In genomic region chr16:52450245-52451100, GRCm38 (mm10) we compare ENCODE assay signal across 7 mouse cellular contexts. TPM values are rescaled to one million over a fixed set of nuclear protein-coding genes. Genes with fewer than 3 reads are reported as not detected.
DNase-seq lines count a peak whose midpoint lies in the region; ATAC-seq and TF ChIP-seq lines count a peak whose summit lies in the region.

No protein-coding gene starts in this region.

- H3K9me3 ChIP-seq in forebrain, postnatal 0 days (ENCODE audit: low read length), result no peaks in the 10 kb centered on the region
- H3K9me3 ChIP-seq in hindbrain, postnatal 0 days (ENCODE audit: low read length), result no peaks in the 10 kb centered on the region
- no peaks in the 10 kb centered on the region for H3K9me3 ChIP-seq in megakaryocyte, embryonic 14.5 days

- no peak for ATAC-seq in forebrain, postnatal 0 days
- ATAC-seq in hindbrain, postnatal 0 days, result no peak

- 1% methylated on average over 28 of the region's 28 CpGs for WGBS in forebrain, postnatal 0 days
- 1% methylated on average over 28 of the region's 28 CpGs for WGBS in hindbrain, postnatal 0 days

- H3K9ac ChIP-seq in forebrain, postnatal 0 days, result peak overlapping the region; percentile 56
- H3K9ac ChIP-seq in hindbrain, postnatal 0 days (replicated peaks; ENCODE audit: low read length), result peak overlapping the region; percentile 59

- peak overlapping the region; percentile 80 for H3K27ac ChIP-seq in forebrain, postnatal 0 days (ENCODE audit: low read depth, low read length)
- H3K27ac ChIP-seq in hindbrain, postnatal 0 days, result peak overlapping the region; percentile 82

- H3K4me3 ChIP-seq in forebrain, postnatal 0 days (ENCODE audit: low read depth, low read length), result peak overlapping the region; percentile 74
- H3K4me3 ChIP-seq in hindbrain, postnatal 0 days (ENCODE audit: low read length), result peak overlapping the region; percentile 53
- H3K4me3 ChIP-seq in megakaryocyte, embryonic 14.5 days (replicated peaks), result peak overlapping the region; percentile 89

- intact Hi-C loops in left cerebral cortex, postnatal 25 days (cut with DNase I), result loop anchor here (1.0 to 5.0 kb wide), 2 partner anchors 139 to 1608 kb away; no protein-coding TSS in a partner anchor

- no peaks in the 10 kb centered on the region for H3K4me1 ChIP-seq in forebrain, postnatal 0 days (ENCODE audit: insufficient read depth)
- no peaks in the 10 kb centered on the region for H3K4me1 ChIP-seq in hindbrain, postnatal 0 days (ENCODE audit: insufficient read depth, low read length)
- peaks cover 41% of the 10 kb centered on the region for H3K4me1 ChIP-seq in megakaryocyte, embryonic 14.5 days

- DNase-seq in R1 (ENCODE audit: low read depth, low spot score), result peak; percentile 31
- peak; percentile 55 for DNase-seq in cerebellum, adult 11-12 months
- peak; percentile 79 for DNase-seq in forebrain, postnatal 0 days
- DNase-seq in hindbrain, postnatal 0 days (ENCODE audit: low spot score), result peak; percentile 72
- DNase-seq in left cerebral cortex, postnatal 25 days (ENCODE audit: low spot score in 2 of 2), result peak; percentile 58 to 72
- peak; percentile 24 to 42 for DNase-seq in right cerebral cortex, postnatal 36 days (ENCODE audit: low spot score in 2 of 2)

- H3K36me3 ChIP-seq in forebrain, postnatal 0 days (ENCODE audit: insufficient read depth), result no peaks in the 10 kb centered on the region
- H3K36me3 ChIP-seq in hindbrain, postnatal 0 days (ENCODE audit: insufficient read depth, low read length), result no peaks in the 10 kb centered on the region
- H3K36me3 ChIP-seq in megakaryocyte, embryonic 14.5 days (replicated peaks; ENCODE audit: low read length), result no peaks in the 10 kb centered on the region

- H3K27me3 ChIP-seq in forebrain, postnatal 0 days (ENCODE audit: insufficient read depth, low read length), result no peaks in the 10 kb centered on the region
- no peaks in the 10 kb centered on the region for H3K27me3 ChIP-seq in hindbrain, postnatal 0 days (ENCODE audit: insufficient read depth, low read length)
- H3K27me3 ChIP-seq in megakaryocyte, embryonic 14.5 days (replicated peaks), result peaks cover 56% of the 10 kb centered on the region

- TF ChIP-seq CTCF in forebrain, postnatal 0 days (IDR thresholded peaks at IDR 0.05; ENCODE audit: low read depth), result peak; percentile 37
- TF ChIP-seq CTCF in hindbrain, postnatal 0 days (IDR thresholded peaks at IDR 0.05; ENCODE audit: low read depth), result peak; percentile 33

- peak overlapping the region; percentile 69 for H3K4me2 ChIP-seq in forebrain, postnatal 0 days (ENCODE audit: low read depth)
- peak overlapping the region; percentile 94 for H3K4me2 ChIP-seq in hindbrain, postnatal 0 days (ENCODE audit: low read depth, low read length)

RNA-seq across cellular contexts. Expression of gene Alcam, which starts 3.4 kb away (rescaled TPM):
- total RNA-seq in forebrain, postnatal 0 days (2014; rRNA removed), result 135 and 146 TPM in 2 replicates
- 21.8 and 30.8 TPM in 2 replicates for polyA plus RNA-seq in forebrain, postnatal 0 days (2015; fragmentation: Nextera tagmentation; extraction: Ambion mirVana)
- 106 and 115 TPM in 2 replicates for total RNA-seq in hindbrain, postnatal 0 days (2014; rRNA removed)
- 40.3 and 40.8 TPM in 2 replicates for polyA plus RNA-seq in hindbrain, postnatal 0 days (2015; fragmentation: Nextera tagmentation; extraction: Ambion mirVana)
- total RNA-seq in left cerebral cortex, postnatal 25 days (2021), result 100 to 1,000 TPM; 163 to 183 TPM
- 1.6 TPM in 1 of 2 replicates, not detected in the other for polyA plus RNA-seq in megakaryocyte, embryonic 14.5 days (2012; ENCODE audit: insufficient read depth, low replicate concordance)
